Mouse (Mus musculus) embryonic facial prominence, embryonic 13.5 days (tissue): ENCODE measurements around the gene Mt1. TPM values are rescaled to one million over a fixed set of nuclear protein-coding genes. Genes with fewer than 3 reads are reported as not detected.

Experiments used
- ATAC-seq: fragments of 200-750 bp; cut with Nextera tagmentation; 2 replicates; pipeline ENCODE4 v1.8.0; 2017; ENCODE audit warnings: low read depth; ENCODE audit not compliant: insufficient number of reproducible peaks, insufficient read depth, low FRiP score, low TSS enrichment
- H3K27ac ChIP-seq: fragments of 300-500 bp; sonication (generic); 2 replicates; pipeline ENCODE4 v1.5.1; 2015; ENCODE audit warnings: moderate library complexity, mild to moderate bottlenecking, inconsistent platforms
- H3K27me3 ChIP-seq: fragments of 300-500 bp; sonication (generic); 2 replicates; pipeline ENCODE4 v1.6.1; 2015; ENCODE audit warnings: mild to moderate bottlenecking, inconsistent platforms
- H3K36me3 ChIP-seq: fragments of 300-500 bp; sonication (generic); 2 replicates; pipeline ENCODE4 v1.6.1; 2015; ENCODE audit warnings: mild to moderate bottlenecking, inconsistent platforms
- H3K4me1 ChIP-seq: fragments of 300-500 bp; sonication (generic); 2 replicates; pipeline ENCODE4 v1.6.1; 2015; ENCODE audit warnings: inconsistent platforms
- H3K4me2 ChIP-seq: fragments of 300-500 bp; sonication (generic); 2 replicates; pipeline ENCODE4 v1.6.1; 2015; ENCODE audit warnings: moderate library complexity, mild to moderate bottlenecking, inconsistent platforms
- H3K4me3 ChIP-seq: fragments of 300-500 bp; sonication (generic); 2 replicates; pipeline ENCODE4 v1.5.1; 2015; ENCODE audit warnings: mild to moderate bottlenecking, inconsistent platforms
- H3K9ac ChIP-seq: fragments of 300-500 bp; sonication (generic); 2 replicates; pipeline ENCODE4 v1.6.1; 2015; ENCODE audit warnings: mild to moderate bottlenecking, inconsistent platforms
- H3K9me3 ChIP-seq: fragments of 300-500 bp; sonication (generic); 2 replicates; pipeline ENCODE4 v1.6.1; 2016; ENCODE audit warnings: inconsistent platforms
- WGBS: fragments of 180-500 bp; shearing (Covaris S2); methylation state at CpG from one replicate; pipeline ENCODE4 v1.1.7; 2015; ENCODE audit warnings: mixed read lengths; 5-methylcytosine and 5-hydroxymethylcytosine counted together
- polyA plus RNA-seq: library from polyadenylated mRNA; unstranded; fragments of >200 nt; fragmentation: Nextera tagmentation; extraction: Ambion mirVana; gene quantifications from 2 replicates; pipeline ENCODE4 v1.2.1, GENCODE M21; 2015

Gene Mt1
- polyA plus RNA-seq, 1 experiment from 2014 or later, result 133 TPM

GRCm38 (mm10) chr8:94210225-94210624 lies 31.3 kb downstream of the Mt1 start:
- no peaks in the 10 kb centered on the region for H3K36me3 ChIP-seq
- H3K9ac ChIP-seq, result no peak overlapping the region
- H3K4me3 ChIP-seq, result no peak overlapping the region
- H3K9me3 ChIP-seq, result no peaks in the 10 kb centered on the region
- no peak for ATAC-seq
- peaks cover 21% of the 10 kb centered on the region for H3K4me1 ChIP-seq
- WGBS, result 72% methylated on average over 3 of the region's 3 CpGs
- no peaks in the 10 kb centered on the region for H3K27me3 ChIP-seq
- H3K27ac ChIP-seq, result no peak overlapping the region
- no peak overlapping the region for H3K4me2 ChIP-seq

GRCm38 (mm10) chr8:94213819-94214218 lies 34.9 kb downstream of the Mt1 start:
- Histone ChIP-seq H3K27ac (no peak overlapping the region), H3K4me1 (peaks cover 22% of the 10 kb centered on the region), H3K27me3 (no peaks in the 10 kb centered on the region), H3K9me3 (no peaks in the 10 kb centered on the region), H3K4me2 (peak overlapping the region; percentile 92), H3K4me3 (peak overlapping the region; percentile 82), H3K36me3 (no peaks in the 10 kb centered on the region), H3K9ac (peak overlapping the region; percentile 51; the same call in 1 of the 2 replicates)
- no peak for ATAC-seq
- 61% methylated on average over 6 of the region's 6 CpGs for WGBS

- H3K36me3 ChIP-seq, result no peaks in the 10 kb centered on the region
- peak within 1 kb of the TSS; percentile 92 for H3K4me2 ChIP-seq
- peak within 1 kb of the TSS; percentile 86 for H3K9ac ChIP-seq
- no peaks in the 10 kb centered on the region for H3K9me3 ChIP-seq
- under 1% methylated on average over 68 of the region's 68 CpGs for WGBS
- ATAC-seq, result peak; percentile 93
- peaks cover 22% of the 10 kb centered on the region for H3K4me1 ChIP-seq
- peak within 1 kb of the TSS; percentile 23; the same call in 1 of the 2 replicates for H3K27ac ChIP-seq
- H3K27me3 ChIP-seq, result no peaks in the 10 kb centered on the region
- peak within 1 kb of the TSS; percentile 82 for H3K4me3 ChIP-seq
Observed at GRCm38 (mm10) chr8:94214252-94215173, 35.6 kb downstream of the Mt1 start, which contains the start of gene Nup93. Nup93 (plus strand) TSS chr8:94214564.

- Histone ChIP-seq H3K4me2 (no peak overlapping the region), H3K9me3 (no peaks in the 10 kb centered on the region), H3K27ac (no peak overlapping the region), H3K27me3 (no peaks in the 10 kb centered on the region), H3K9ac (no peak overlapping the region), H3K4me1 (0 out of 2 replicates have a peak, but pooled peaks cover 3% of the 10 kb centered on the region), H3K36me3 (peaks cover 20% of the 10 kb centered on the region), H3K4me3 (no peak overlapping the region)
- WGBS, result 88% methylated on average over 7 of the region's 7 CpGs
- no peak for ATAC-seq
Observed at GRCm38 (mm10) chr8:94227381-94227939, 48.6 kb downstream of the Mt1 start.

Other genes with a start within 250 kb of the Mt1 start
- 40.1 and 42.4 TPM in 2 replicates for gene Amfr, start 166.2 kb upstream of the Mt1 start, polyA plus RNA-seq
- 116 and 126 TPM in 2 replicates for gene Nudt21, start 142.1 kb upstream of the Mt1 start, polyA plus RNA-seq
- 15.6 and 18.1 TPM in 2 replicates for gene Ogfod1, start 141.9 kb upstream of the Mt1 start, polyA plus RNA-seq
- 16.0 and 16.3 TPM in 2 replicates for gene Bbs2, start 80.2 kb upstream of the Mt1 start, polyA plus RNA-seq
- not detected in 2 replicates for gene Mt4, start 41.9 kb upstream of the Mt1 start, polyA plus RNA-seq
- gene Mt3, start 26.5 kb upstream of the Mt1 start, polyA plus RNA-seq, result 0.58 and 1.1 TPM in 2 replicates
- 56.8 and 70.4 TPM in 2 replicates for gene Mt2, start 6.4 kb upstream of the Mt1 start, polyA plus RNA-seq
- gene Nup93, start 35.5 kb downstream of the Mt1 start, polyA plus RNA-seq, result 87.1 and 88.8 TPM in 2 replicates
- gene Slc12a3, start 150.1 kb downstream of the Mt1 start, polyA plus RNA-seq, result 0.14 TPM in 1 of 2 replicates, not detected in the other
- 56.1 and 63.7 TPM in 2 replicates for gene Herpud1, start 207.4 kb downstream of the Mt1 start, polyA plus RNA-seq